Mouse (Mus musculus): ENCODE data around the gene Tlcd1. TPM values are rescaled to one million over a fixed set of nuclear protein-coding genes. Genes with fewer than 3 reads are reported as not detected.
A peak's percentile ranks its signal among the peaks of the same experiment; 100 is the strongest.

The Tlcd1 gene
- polyA plus RNA-seq, 1 experiment from 2014 or later = 11.9 TPM

DNA sequence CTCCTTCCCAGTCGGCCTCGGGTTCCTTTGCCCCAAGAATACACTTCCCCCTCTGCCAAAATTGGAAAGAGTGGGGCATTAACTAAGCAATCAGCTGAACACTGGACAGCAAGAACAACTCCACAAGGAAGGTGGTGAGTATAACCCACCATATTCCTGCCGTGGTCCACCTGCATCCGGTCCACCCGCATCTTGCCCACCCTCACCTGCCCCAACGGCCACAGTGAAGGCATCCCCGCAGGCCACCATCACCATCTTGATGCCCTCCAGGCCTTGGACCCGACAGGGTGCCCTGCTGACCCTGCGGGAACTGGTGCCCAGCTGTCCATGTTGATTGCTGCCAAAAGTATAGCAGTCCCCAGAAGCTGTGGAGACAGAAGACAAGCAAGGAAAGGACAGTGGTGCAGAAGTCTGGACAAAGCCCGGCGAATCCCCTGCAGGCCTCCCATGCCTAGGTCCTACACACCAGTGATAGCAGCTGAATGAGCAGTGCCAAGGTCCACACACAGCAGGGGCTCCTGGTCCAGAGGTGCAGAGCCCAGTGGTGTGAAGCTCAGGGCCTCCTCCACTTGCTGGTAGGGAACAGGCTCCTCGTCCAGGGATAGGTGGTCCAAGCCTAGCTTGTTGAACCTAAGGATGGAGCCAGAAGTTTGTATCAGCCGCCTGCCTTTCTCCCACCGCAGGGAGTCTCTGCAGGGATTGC is 9.1 kb upstream of the Tlcd1 start:
- no peak overlapping the region for H3K4me3 ChIP-seq (replicated peaks)
- peaks cover 31% of the 10 kb centered on the region for H3K4me1 ChIP-seq (replicated peaks)
- peaks cover 26% of the 10 kb centered on the region for H3K36me3 ChIP-seq
- no peaks in the 10 kb centered on the region for H3K9me3 ChIP-seq
- H3K4me2 ChIP-seq = no peak overlapping the region
- no peak overlapping the region for H3K9ac ChIP-seq (replicated peaks)
- ATAC-seq (ENCODE audit: insufficient number of reproducible peaks, insufficient read depth, low FRiP score, low TSS enrichment, low read depth) = no peak
- H3K27me3 ChIP-seq = no peaks in the 10 kb centered on the region
- no peak overlapping the region for H3K27ac ChIP-seq
- 91% methylated on average over 14 of the region's 14 CpGs for WGBS

- peaks cover 20% of the 10 kb centered on the region for H3K36me3 ChIP-seq
- no peak overlapping the region for H3K4me2 ChIP-seq
- WGBS = 65% methylated on average over 19 of the region's 19 CpGs
- no peak for ATAC-seq (ENCODE audit: insufficient number of reproducible peaks, insufficient read depth, low FRiP score, low TSS enrichment, low read depth)
- no peaks in the 10 kb centered on the region for H3K27me3 ChIP-seq
- H3K9ac ChIP-seq (replicated peaks) = no peak overlapping the region
- no peak overlapping the region for H3K4me3 ChIP-seq (replicated peaks)
- H3K4me1 ChIP-seq (replicated peaks) = peaks cover 17% of the 10 kb centered on the region
- H3K9me3 ChIP-seq = no peaks in the 10 kb centered on the region
- H3K27ac ChIP-seq = no peak overlapping the region
These were observed 7.7 kb upstream of the Tlcd1 start for GRCm38 (mm10) chr11:78168541-78169468.

GRCm38 (mm10) chr11:78170306-78170705 is 6.2 kb upstream of the Tlcd1 start:
- no peaks in the 10 kb centered on the region for H3K9me3 ChIP-seq
- H3K27ac ChIP-seq = 0 out of 2 replicates have a peak overlapping the region, but pooled peaks have one; percentile 12
- no peak for ATAC-seq (ENCODE audit: insufficient number of reproducible peaks, insufficient read depth, low FRiP score, low TSS enrichment, low read depth)
- H3K4me3 ChIP-seq (replicated peaks) = no peak overlapping the region
- H3K4me1 ChIP-seq (replicated peaks) = peaks cover 16% of the 10 kb centered on the region
- H3K36me3 ChIP-seq = peaks cover 20% of the 10 kb centered on the region
- 90% methylated on average over 15 of the region's 15 CpGs for WGBS
- no peaks in the 10 kb centered on the region for H3K27me3 ChIP-seq
- no peak overlapping the region for H3K9ac ChIP-seq (replicated peaks)
- no peak overlapping the region for H3K4me2 ChIP-seq

DNA sequence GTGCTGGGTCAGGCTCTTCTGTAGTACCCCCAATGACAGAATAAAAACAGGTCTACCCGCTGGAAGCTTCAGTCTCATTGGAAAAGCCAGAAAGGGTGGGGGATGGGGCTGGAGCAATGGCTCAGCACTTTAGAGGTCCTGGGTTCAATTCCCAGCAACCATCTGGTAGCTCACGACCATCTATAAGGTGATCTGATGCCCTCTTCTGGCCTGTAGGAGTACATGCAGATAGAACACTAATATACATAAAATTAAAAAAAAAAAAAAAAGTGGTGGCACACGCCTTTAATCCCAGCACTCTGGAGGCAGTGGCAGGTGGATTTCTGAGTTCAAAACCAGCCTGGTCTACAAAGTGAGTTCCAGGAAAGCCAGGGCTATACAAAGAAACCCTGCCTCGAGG is 5.2 kb upstream of the Tlcd1 start:
- no peaks in the 10 kb centered on the region for H3K9me3 ChIP-seq
- WGBS = 80% methylated on average over 4 of the region's 4 CpGs
- no peaks in the 10 kb centered on the region for H3K27me3 ChIP-seq
- H3K27ac ChIP-seq = no peak overlapping the region
- peaks cover 9% of the 10 kb centered on the region for H3K4me1 ChIP-seq (replicated peaks)
- H3K4me2 ChIP-seq = no peak overlapping the region
- no peak for ATAC-seq (ENCODE audit: insufficient number of reproducible peaks, insufficient read depth, low FRiP score, low TSS enrichment, low read depth)
- H3K9ac ChIP-seq (replicated peaks) = no peak overlapping the region
- no peak overlapping the region for H3K4me3 ChIP-seq (replicated peaks)
- peaks cover 20% of the 10 kb centered on the region for H3K36me3 ChIP-seq

- H3K9me3 ChIP-seq = no peaks in the 10 kb centered on the region
- H3K36me3 ChIP-seq = peaks cover 20% of the 10 kb centered on the region
- WGBS = 81% methylated on average over 16 of the region's 16 CpGs
- H3K27me3 ChIP-seq = no peaks in the 10 kb centered on the region
- no peak overlapping the region for H3K9ac ChIP-seq (replicated peaks)
- no peak overlapping the region for H3K27ac ChIP-seq
- no peak for ATAC-seq (ENCODE audit: insufficient number of reproducible peaks, insufficient read depth, low FRiP score, low TSS enrichment, low read depth)
- H3K4me3 ChIP-seq (replicated peaks) = no peak overlapping the region
- H3K4me1 ChIP-seq (replicated peaks) = peaks cover 6% of the 10 kb centered on the region; the same call in 1 of the 2 replicates
- no peak overlapping the region for H3K4me2 ChIP-seq
These were observed 4.3 kb upstream of the Tlcd1 start for GRCm38 (mm10) chr11:78172034-78172747.

- Histone ChIP-seq H3K4me1 (replicated peaks) (peaks cover 11% of the 10 kb centered on the region; the same call in 1 of the 2 replicates), H3K9me3 (no peaks in the 10 kb centered on the region), H3K36me3 (peaks cover 20% of the 10 kb centered on the region), H3K9ac (replicated peaks) (no peak overlapping the region), H3K4me3 (replicated peaks) (no peak overlapping the region), H3K27me3 (no peaks in the 10 kb centered on the region), H3K27ac (no peak overlapping the region), H3K4me2 (no peak overlapping the region)
- WGBS = 81% methylated on average over 19 of the region's 19 CpGs
- no peak for ATAC-seq (ENCODE audit: insufficient number of reproducible peaks, insufficient read depth, low FRiP score, low TSS enrichment, low read depth)
These were observed 3.6 kb upstream of the Tlcd1 start for GRCm38 (mm10) chr11:78172748-78173383.

- Histone ChIP-seq H3K9me3 (no peaks in the 10 kb centered on the region), H3K9ac (replicated peaks) (no peak overlapping the region), H3K27ac (no peak overlapping the region), H3K4me1 (replicated peaks) (peaks cover 17% of the 10 kb centered on the region), H3K27me3 (no peaks in the 10 kb centered on the region), H3K36me3 (peaks cover 22% of the 10 kb centered on the region), H3K4me3 (replicated peaks) (no peak overlapping the region), H3K4me2 (no peak overlapping the region)
- no peak for ATAC-seq (ENCODE audit: insufficient number of reproducible peaks, insufficient read depth, low FRiP score, low TSS enrichment, low read depth)
- WGBS = 91% methylated on average over 3 of the region's 3 CpGs
These were observed 2.0 kb upstream of the Tlcd1 start for GRCm38 (mm10) chr11:78174506-78174905.

GRCm38 (mm10) chr11:78175771-78176401 is 625 bp upstream of the Tlcd1 start:
- WGBS = 3% methylated on average over 9 of the region's 10 CpGs
- Histone ChIP-seq H3K4me1 (replicated peaks) (peaks cover 30% of the 10 kb centered on the region), H3K27ac (peak overlapping the region; percentile 87), H3K9ac (replicated peaks) (peak overlapping the region; percentile 57), H3K4me2 (peak overlapping the region; percentile 98), H3K4me3 (replicated peaks) (peak overlapping the region; percentile 60), H3K9me3 (no peaks in the 10 kb centered on the region), H3K27me3 (no peaks in the 10 kb centered on the region), H3K36me3 (peaks cover 29% of the 10 kb centered on the region)
- no peak for ATAC-seq (ENCODE audit: insufficient number of reproducible peaks, insufficient read depth, low FRiP score, low TSS enrichment, low read depth)

DNA sequence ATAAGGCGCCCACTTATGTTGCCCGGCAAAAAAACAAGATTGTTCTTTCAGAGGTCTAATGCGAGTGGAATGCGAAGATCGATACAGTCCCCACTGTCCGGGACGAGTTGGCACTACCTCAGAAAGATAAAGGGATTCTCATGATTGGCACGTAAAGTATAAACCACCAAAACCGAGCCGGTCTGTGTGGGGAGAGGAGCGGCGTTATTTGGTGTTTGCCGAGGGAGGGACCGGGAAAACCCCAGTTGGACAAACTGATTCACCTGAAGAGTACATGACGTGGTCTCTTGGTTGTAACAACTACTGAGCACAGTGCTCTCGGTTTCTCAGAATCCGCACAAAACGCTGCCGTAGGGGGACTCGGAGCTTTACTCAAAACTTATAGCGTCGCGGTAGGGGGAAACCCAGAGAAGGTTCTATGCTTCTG is 407 bp downstream of the Tlcd1 start:
- no peak for ATAC-seq (ENCODE audit: insufficient number of reproducible peaks, insufficient read depth, low FRiP score, low TSS enrichment, low read depth)
- H3K4me2 ChIP-seq = peak overlapping the region; percentile 98
- peak overlapping the region; percentile 60 for H3K4me3 ChIP-seq (replicated peaks)
- H3K4me1 ChIP-seq (replicated peaks) = peaks cover 41% of the 10 kb centered on the region
- no peaks in the 10 kb centered on the region for H3K27me3 ChIP-seq
- peaks cover 35% of the 10 kb centered on the region for H3K36me3 ChIP-seq
- H3K9ac ChIP-seq (replicated peaks) = peak overlapping the region; percentile 57
- no peaks in the 10 kb centered on the region for H3K9me3 ChIP-seq
- peak overlapping the region; percentile 87 for H3K27ac ChIP-seq
- WGBS = 1% methylated on average over 23 of the region's 23 CpGs

GRCm38 (mm10) chr11:78177437-78177836 is 926 bp downstream of the Tlcd1 start:
- Histone ChIP-seq H3K27me3 (no peaks in the 10 kb centered on the region), H3K4me2 (peak overlapping the region; percentile 98), H3K9ac (replicated peaks) (peak overlapping the region; percentile 57), H3K36me3 (peaks cover 33% of the 10 kb centered on the region), H3K4me1 (replicated peaks) (peaks cover 46% of the 10 kb centered on the region), H3K4me3 (replicated peaks) (peak overlapping the region; percentile 60), H3K27ac (peak overlapping the region; percentile 97; the same call in 1 of the 2 replicates), H3K9me3 (no peaks in the 10 kb centered on the region)
- WGBS = under 1% methylated on average over 10 of the region's 10 CpGs
- ATAC-seq (ENCODE audit: insufficient number of reproducible peaks, insufficient read depth, low FRiP score, low TSS enrichment, low read depth) = no peak
